Mouse (Mus musculus): ENCODE results near the gene H1foo.

Gene H1foo

DNA sequence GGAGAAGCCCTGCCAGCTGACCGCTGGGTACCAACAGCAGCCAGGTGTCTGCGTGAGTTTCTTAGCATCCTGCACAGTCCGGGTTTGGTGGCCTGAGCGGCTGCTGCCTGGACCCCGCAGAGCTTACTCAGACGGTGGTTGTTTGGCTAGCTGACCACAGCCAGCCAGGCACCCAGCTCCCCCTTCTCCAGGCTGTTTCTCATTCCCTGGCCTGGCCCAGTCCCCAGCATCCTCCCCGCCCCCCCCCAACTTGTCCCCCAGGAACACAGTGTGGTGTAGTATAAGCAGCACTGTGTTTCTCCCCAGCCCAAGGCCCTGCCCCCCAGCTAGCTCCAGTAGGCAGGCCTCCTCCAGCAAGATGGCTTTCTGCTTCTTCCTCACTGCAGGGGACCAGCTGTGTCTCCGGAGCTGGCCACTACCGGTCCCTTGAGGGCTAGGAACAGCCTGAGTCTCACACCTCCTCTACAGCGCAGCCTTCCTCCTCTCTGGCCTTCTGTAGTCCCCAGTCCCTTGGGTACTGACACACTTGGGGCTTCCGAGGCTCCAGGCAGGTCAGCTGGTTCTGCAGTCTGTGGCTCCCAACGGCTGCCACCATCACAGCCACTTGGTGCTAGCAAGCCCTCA is 41.8 kb downstream of the H1foo start:
- no peak for DNase-seq (ENCODE audit: low spot score)

GRCm38 (mm10) chr6:115987096-115987747 is 42.5 kb downstream of the H1foo start:
- no peak for DNase-seq (ENCODE audit: low spot score)

DNA sequence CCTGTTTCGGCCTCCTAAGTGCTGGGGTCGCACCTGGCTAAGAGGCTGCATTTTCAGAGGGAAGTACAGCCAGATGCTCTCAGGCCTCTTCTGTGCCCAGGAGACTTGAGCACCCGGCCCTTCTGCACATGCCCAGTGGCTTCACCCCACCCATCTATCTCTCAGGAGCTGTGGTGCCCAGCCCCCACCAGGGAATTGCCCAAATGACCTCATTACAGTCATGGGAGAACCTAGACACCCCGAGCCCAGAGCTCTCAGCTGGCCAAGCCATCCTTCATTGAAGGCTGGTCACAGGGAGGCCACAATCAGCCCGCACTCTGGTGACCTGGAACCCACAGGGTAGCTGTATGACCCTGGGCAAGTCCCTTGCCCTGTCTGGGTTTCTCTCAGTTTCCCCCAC is 44.3 kb downstream of the H1foo start:
- no peak for DNase-seq (ENCODE audit: low spot score)

DNA sequence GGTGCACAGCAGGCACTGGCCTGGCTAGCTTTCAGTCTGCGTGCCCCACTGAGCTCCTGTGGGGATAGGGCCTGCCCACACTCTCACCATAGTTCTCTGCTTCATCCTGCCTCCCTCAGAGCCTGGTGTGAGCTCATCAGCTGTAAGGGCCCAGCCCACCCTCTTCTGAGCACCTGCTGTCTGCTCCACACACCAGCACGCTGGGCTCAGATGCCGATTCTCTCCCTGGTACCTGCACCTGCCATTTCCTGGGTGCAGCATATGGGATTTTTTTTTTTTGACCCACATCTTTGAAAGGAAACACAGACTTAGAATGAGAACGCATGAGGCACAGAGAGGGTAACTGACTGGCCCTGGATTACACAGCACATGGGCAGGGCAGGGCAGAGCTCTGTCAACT is 44.9 kb downstream of the H1foo start:
- no peak for DNase-seq (ENCODE audit: low spot score)

DNA sequence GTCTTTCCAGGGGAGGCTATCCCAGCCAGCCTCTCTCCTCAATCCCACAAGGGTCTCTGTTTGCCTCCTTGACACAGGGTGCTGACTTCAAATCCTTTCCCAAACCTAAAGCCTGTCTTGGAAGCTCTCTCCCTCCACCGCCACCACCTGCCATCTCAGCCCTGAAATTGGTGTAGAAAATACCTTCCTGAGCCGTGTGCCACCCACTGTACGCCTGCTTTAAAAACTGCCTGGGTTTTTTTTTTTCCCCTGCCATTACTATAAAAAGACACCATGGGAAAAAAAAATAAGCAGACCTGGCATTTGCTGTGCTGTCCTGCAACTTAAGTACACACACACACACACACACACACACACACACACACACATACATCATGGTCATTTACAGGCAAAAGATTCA is 45.3 kb downstream of the H1foo start:
- no peak for DNase-seq (ENCODE audit: low spot score)

DNA sequence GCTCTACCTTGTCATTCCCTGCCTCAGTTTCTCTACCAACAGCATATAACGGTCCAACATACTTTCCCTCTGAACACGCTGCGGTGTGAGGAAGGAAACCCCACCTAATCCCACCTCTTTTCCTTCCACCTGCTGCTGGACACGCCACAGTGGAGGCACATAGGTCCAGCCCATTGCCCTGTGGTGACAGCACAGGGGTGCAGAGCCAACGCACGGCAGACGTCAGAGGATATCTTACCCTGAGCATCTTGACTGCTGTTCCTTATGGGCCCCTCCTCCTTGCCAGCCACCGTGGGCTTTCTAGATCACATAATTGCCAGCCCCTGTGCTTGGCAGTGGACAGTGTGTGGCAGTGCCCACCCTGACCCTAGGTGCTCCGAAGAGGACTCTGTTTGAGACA is 45.7 kb downstream of the H1foo start:
- DNase-seq (ENCODE audit: low spot score): no peak

DNA sequence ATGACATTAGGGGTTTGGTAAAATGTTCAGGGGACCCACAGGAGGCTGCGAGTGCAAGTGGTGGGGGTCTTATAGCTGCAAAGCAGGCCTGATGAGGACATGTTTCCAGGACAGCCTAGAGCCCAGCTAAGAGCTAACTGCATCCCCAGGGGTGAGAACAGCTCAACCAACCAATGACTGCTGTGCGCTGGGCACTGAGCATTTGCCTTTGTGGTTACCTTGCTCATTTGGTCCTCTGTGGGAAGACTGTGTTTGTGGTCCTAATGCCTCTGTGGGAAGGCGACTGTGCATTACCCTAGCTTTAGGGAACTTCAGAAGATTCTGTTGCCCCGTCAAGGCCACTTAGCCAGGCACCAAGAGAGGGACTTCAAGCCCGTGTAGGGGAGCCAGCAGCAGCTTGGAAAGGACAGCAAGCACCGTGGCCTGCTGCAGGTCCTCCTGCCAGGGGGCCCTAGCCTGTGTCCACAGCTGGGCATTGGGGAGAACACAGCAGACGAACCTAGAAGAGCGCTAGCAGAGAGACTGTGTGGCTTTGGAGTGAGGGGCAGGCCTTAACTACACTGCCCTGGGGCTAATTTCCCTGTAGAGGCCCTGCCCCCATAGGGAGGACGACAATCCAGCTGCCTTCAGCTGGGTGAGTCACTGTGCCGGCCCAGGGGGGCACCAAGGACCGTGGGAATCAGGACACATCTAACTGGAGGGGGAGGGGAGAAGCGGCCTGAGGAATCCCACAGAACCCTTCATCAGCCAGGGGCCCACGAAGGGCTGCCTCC is 46.6 kb downstream of the H1foo start:
- no peak for DNase-seq (ENCODE audit: low spot score)

- DNase-seq (ENCODE audit: low spot score): no peak
Observed at GRCm38 (mm10) chr6:115991881-115992620, 47.3 kb downstream of the H1foo start.

DNA sequence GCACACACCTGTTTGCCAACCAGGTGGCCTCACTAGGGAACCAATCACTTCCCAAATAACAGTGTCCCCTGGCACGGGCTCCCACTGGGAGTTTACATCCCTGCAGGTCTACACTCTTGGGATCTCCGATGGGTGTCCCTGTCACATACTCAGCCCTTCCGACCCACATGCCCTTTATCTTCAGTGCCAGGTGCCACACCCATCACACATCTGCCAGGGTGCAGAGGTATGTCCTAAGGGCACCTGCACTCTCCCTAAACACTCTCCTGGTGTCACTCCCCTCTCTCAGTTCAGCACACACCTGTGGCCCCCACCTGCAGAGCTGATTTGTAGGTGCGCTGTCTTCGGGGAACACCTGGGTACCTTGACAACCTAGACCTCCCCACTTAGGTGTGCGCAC is 48.2 kb downstream of the H1foo start:
- DNase-seq (ENCODE audit: low spot score): no peak

- DNase-seq (ENCODE audit: low spot score): no peak
Observed at GRCm38 (mm10) chr6:115993463-115994145, 48.9 kb downstream of the H1foo start.

DNA sequence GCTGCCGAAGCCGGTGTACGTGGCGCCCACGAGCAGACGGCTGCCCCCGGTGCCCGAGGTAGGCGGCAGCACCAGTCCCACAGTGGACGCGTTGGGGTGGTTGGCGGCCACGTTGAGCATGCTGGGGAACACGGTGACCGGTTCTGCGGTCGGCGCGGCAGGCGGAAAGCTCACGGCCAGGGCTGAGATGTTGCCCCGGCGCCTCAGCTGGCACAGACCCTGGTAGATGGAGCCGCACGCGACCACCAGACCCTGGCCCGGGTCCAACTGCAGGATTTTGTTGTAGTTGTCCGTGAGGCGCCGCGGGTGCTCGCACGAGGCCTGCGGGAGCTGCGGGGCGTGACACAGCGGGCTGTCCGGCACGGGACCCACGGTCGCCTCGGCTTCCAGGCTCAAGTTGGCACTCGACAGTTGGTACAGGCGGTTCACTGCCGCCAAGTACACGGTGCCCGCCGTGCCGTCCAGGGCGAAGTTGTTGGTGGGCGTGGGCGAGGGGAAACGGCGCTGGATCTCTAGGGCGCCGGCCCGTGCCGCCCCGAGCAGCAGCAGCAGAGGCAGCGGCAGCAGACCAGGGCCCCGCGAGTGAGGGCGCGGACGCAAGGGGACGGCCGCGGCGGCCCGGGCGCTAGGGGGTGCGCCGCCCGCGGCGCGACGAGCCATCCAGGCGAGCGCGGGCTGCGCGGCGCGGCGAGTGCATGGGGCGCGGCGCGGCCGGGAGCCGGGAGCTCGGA is 49.6 kb downstream of the H1foo start:
- peak; percentile 78 for DNase-seq (ENCODE audit: low spot score)

DNA sequence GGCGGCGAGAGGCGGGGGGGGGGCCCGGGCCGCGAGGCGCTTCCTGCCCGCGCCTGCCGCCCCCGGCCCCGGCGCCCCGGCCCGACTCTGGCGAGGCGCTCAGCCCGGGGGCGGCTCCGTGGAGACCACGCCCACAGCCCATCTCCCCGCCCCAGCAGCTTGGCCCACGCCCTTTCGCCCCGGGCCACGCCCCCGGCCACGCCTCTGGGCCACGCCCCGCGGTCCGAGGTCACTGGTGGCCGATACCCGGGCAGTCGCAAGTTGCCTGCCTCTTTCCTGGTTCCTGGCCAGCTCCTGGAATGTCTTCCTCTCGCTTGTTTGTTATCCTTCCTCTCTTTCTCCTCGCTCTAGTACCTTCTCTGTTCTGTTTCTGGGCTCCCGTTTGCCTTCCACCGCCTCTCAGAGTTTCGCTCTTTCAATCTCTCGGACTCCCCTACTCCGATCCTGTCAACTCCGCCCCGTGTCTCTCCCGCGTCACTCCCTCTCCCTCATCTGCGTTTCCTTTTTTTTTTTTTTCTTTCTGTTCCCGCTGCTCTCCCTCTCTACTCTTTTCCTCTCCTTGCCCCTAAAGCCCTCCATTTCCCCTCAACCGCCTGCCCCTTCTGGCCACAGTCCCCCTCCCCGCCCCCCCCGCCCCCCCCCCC is 50.3 kb downstream of the H1foo start, which contains the start of gene Plxnd1:
Gene Plxnd1, minus strand, starts transcription at position 129 of the 644 bp plus-strand sequence.
- peak; percentile 97 for DNase-seq (ENCODE audit: low spot score)

GRCm38 (mm10) chr6:115995531-115995941 is 50.8 kb downstream of the H1foo start:
- no peak for DNase-seq (ENCODE audit: low spot score)

DNA sequence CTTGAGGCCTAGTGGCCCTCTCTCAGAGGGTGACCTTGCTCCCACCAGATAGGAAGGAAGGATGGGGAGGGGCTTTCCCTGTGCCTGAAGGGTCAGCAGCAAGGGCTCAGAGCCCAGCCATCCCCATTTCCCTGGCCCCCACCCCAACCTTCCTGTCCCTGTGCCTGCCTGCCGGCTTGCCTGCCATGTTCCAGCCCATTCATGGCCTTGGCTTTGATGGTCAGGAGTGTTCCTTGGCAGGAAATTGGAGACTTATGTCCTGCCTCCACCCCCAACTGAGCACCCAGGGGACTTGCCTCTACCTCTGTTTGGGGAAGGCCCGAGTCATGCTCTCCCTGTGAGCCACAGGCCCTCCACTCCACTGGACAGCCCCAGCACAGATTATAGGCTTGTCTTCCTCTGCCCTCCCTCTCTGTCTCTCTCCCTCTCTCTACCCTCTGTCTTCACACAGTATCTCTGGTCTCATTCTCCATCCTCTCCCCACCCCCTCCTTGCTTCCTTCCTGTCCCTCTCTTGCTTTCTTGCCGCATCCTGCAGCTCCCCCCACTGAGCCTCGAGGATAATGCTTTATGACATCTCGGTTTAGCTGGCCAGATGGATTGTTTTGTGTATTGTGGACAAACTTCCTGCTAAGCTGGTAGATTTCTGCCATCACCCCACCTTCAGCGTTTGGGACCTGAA is 51.6 kb downstream of the H1foo start:
- no peak for DNase-seq (ENCODE audit: low spot score)

- DNase-seq (ENCODE audit: low spot score): no peak
Observed at GRCm38 (mm10) chr6:115997726-115998311, 53.1 kb downstream of the H1foo start.

- DNase-seq (ENCODE audit: low spot score): no peak
Observed at GRCm38 (mm10) chr6:115998758-115999157, 54.0 kb downstream of the H1foo start.

DNA sequence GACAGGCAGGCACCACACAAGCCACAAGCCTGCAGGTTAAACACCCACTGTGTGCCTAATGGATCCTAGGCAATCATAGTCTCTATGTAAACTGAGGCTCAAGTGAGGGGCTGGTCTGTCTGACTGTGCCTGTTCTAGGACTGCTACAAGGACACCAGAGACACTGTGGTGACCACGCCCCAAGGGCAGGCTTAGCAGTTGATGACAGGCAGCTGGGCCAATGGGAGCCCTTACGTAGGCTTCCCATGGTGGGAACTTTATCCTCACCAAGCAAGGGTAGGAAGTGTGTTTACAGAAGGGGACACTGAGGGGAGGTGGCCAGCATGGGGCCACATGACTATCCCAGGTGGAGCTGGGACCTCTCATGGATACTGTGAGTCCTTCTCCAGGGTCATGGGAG is 54.5 kb downstream of the H1foo start:
- DNase-seq (ENCODE audit: low spot score): no peak
